Mouse (Mus musculus) forebrain, embryonic 11.5 days (tissue): ENCODE measurements at regions not wholly inside any gene's neighbourhood (a gene's known extent, or its start where the extent isn't known, plus 50 kb on each side); places are given as distances from the start of the nearest gene placed in this dataset.

Experiments
- ATAC-seq: fragments of 200-750 bp; cut with Nextera tagmentation; replicated peaks from 2 replicates; pipeline ENCODE4 v1.8.0; 2017; ENCODE audit warnings: moderate TSS enrichment; ENCODE audit not compliant: low FRiP score
- DNase-seq: peaks from one replicate; pipeline ENCODE4 v3.0.0-alpha.2; 2017; ENCODE audit warnings: low spot score
- H3K27ac ChIP-seq: fragments of 300-500 bp; sonication (generic); 2 replicates; pipeline ENCODE4 v1.5.1; 2014; ENCODE audit warnings: low read depth, low read length
- H3K27me3 ChIP-seq: fragments of 300-500 bp; sonication (generic); 2 replicates; pipeline ENCODE4 v1.6.1; 2014; ENCODE audit warnings: mild to moderate bottlenecking, low read length, mixed read lengths; ENCODE audit not compliant: control insufficient read depth, insufficient read depth
- H3K36me3 ChIP-seq: fragments of 300-500 bp; sonication (generic); 2 replicates; pipeline ENCODE4 v1.6.1; 2014; ENCODE audit warnings: mild to moderate bottlenecking, low read length, moderate library complexity, mixed read lengths; ENCODE audit not compliant: control insufficient read depth, insufficient read depth
- H3K4me1 ChIP-seq: fragments of 300-500 bp; sonication (generic); replicated peaks from 2 replicates; pipeline ENCODE4 v1.6.1; 2014; ENCODE audit warnings: low read length, mixed read lengths; ENCODE audit not compliant: control insufficient read depth, insufficient read depth
- H3K4me2 ChIP-seq: fragments of 300-500 bp; sonication (generic); 2 replicates; pipeline ENCODE4 v1.6.1; 2014; ENCODE audit warnings: low read depth, mild to moderate bottlenecking, low read length, moderate library complexity, mixed read lengths; ENCODE audit not compliant: severe bottlenecking
- H3K4me3 ChIP-seq: fragments of 300-500 bp; sonication (generic); 2 replicates; pipeline ENCODE4 v1.5.1; 2014; ENCODE audit warnings: low read depth, low read length
- H3K9ac ChIP-seq: fragments of 300-500 bp; sonication (generic); 2 replicates; pipeline ENCODE4 v1.6.1; 2014; ENCODE audit warnings: low read length
- H3K9me3 ChIP-seq: fragments of 300-500 bp; sonication (generic); 2 replicates; pipeline ENCODE4 v1.6.1; 2016; ENCODE audit warnings: low read length, mixed read lengths; ENCODE audit not compliant: control insufficient read depth
- WGBS: fragments of 180-500 bp; shearing (Covaris S2); extraction: QIAGEN DNeasy Blood & Tissue Kit; methylation state at CpG from one replicate; pipeline ENCODE4 v1.1.7; 2014; 5-methylcytosine and 5-hydroxymethylcytosine counted together

DNA sequence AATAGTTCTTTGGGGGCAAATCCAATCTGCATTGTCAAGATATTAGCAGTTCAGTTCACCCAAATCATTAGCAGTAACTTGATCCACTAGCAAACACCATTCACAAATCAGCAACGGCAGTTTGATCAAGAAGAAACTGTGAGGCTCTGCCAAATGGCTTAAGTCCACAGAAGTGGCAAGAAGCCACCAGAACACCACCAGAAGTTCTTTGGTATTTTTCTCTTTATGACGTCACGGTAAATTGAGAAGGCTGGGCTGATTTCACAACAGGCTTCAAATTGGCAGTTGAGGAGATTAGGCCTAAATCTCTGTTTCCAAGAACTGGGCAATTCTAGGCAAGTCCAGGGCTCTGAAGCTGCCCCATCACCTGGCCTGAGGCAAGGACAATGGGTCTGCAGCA lies 98.6 kb upstream of the 4930535I16Rik start:
- H3K4me1 ChIP-seq = no peaks in the 10 kb centered on the region
- H3K27ac ChIP-seq = no peak overlapping the region
- WGBS = 70% methylated on average over 3 of the region's 3 CpGs
- H3K27me3 ChIP-seq = no peaks in the 10 kb centered on the region
- no peak overlapping the region for H3K4me3 ChIP-seq
- no peak overlapping the region for H3K9ac ChIP-seq
- no peaks in the 10 kb centered on the region for H3K36me3 ChIP-seq
- no peak for ATAC-seq
- no peak overlapping the region for H3K4me2 ChIP-seq
- no peak for DNase-seq
- no peaks in the 10 kb centered on the region for H3K9me3 ChIP-seq

DNA sequence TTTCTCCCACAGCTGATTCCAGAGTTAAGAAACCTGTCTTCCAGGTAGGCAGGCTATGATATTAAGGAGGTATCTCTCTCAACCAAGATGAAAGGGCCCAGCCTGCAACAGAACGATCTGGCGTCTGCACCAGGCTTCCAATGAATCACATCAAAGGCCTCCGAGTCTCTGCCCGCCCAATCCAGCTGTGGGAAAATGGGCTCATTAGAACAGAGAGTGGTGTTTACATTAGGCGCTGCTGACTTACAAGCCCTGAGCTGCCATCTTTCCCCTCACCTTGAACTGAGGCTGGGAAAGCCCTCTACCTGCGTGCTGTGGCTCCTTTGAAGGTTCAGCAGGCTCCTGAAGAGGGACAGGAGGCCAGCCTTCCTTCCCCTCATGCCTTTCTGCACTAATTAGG lies 97.5 kb upstream of the 4930535I16Rik start:
- Histone ChIP-seq H3K4me2 (no peak overlapping the region), H3K4me1 (no peaks in the 10 kb centered on the region), H3K9ac (no peak overlapping the region), H3K27ac (no peak overlapping the region), H3K36me3 (no peaks in the 10 kb centered on the region), H3K27me3 (no peaks in the 10 kb centered on the region), H3K9me3 (no peaks in the 10 kb centered on the region), H3K4me3 (no peak overlapping the region)
- DNase-seq = peak; percentile 56
- no peak for ATAC-seq
- 50% methylated on average over 6 of the region's 6 CpGs for WGBS

DNA sequence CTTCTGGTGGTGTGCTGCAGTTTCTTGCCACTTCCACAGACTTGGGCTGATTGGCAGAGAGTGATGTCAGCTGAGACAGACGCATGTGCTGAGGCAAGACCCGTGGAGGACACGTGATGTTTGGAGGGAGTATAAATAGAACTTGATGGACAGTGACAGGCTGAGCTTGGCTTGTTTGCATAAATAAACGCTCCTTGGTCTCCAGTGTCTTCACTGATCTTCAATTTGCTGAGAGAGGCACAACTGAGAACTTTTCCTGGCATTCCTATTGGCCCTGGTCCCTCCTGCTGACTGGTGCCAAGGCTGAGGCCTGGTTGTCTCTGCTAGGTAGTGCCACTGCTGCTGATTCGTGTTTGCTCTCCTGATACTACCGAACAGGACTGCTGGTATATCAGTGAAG lies 94.6 kb upstream of the 4930535I16Rik start:
- no peaks in the 10 kb centered on the region for H3K27me3 ChIP-seq
- no peak overlapping the region for H3K4me3 ChIP-seq
- H3K27ac ChIP-seq = no peak overlapping the region
- no peak overlapping the region for H3K4me2 ChIP-seq
- no peaks in the 10 kb centered on the region for H3K4me1 ChIP-seq
- no peaks in the 10 kb centered on the region for H3K9me3 ChIP-seq
- no peak overlapping the region for H3K9ac ChIP-seq
- ATAC-seq (no peak), DNase-seq (no peak)
- WGBS = 85% methylated on average over 6 of the region's 6 CpGs
- no peaks in the 10 kb centered on the region for H3K36me3 ChIP-seq

DNA sequence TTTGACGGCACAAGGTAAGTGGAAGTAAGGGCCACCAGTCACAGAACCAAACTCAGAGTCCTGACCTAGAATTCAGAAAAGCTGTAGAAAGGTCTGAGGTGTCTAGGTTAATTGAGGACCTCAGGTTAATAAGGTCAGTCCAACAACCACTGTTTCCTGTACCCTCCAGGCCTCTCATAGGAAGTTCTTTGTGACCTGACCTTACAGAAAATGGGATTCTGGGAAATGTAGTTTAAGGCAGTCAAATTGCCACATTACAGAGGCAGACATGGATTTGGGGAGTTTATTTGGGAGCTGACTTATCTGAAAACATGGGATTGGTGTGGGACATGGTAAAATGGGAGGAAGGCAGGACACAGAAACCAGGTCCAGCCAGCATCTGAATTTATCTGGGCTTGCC lies 90.9 kb upstream of the 4930535I16Rik start:
- Histone ChIP-seq H3K4me1 (no peaks in the 10 kb centered on the region), H3K27ac (no peak overlapping the region), H3K4me2 (no peak overlapping the region), H3K36me3 (no peaks in the 10 kb centered on the region), H3K9ac (no peak overlapping the region), H3K27me3 (no peaks in the 10 kb centered on the region), H3K4me3 (no peak overlapping the region), H3K9me3 (no peaks in the 10 kb centered on the region)
- no peak for DNase-seq
- no peak for ATAC-seq
- 95% methylated on average over 1 of the region's 1 CpGs for WGBS

DNA sequence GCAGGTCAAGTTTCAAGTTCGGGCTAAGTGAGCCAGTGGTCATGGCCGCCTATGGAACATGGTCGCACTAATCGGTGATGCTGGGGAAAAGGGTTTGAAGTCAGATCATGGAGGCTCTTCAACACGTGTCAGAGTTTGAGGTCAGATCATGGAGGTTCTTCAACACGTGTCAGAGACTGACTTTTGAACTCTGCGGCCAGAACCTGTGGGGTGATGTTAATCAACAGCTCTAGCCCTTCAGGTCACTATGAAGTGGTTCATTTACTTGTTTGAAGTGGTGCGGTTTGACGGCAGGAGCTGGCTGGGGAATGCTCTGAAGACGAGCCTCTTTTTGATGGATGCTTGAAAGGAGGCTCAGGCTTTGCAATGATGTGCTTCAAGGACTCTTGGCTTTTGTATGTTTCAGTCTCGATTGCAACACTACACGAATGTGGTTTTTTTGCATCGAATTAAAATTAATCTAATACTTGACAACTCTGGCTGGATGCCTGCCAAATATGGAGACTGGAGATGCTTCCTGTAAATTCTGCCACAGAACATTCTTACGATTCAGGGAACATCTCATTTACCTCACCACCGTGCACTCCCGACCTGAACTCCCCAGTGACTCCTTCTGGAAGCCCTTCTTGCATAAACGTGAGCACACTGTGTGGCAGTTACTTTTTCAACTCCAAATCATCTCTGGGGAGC lies 87.9 kb upstream of the 4930535I16Rik start:
- no peaks in the 10 kb centered on the region for H3K9me3 ChIP-seq
- no peaks in the 10 kb centered on the region for H3K36me3 ChIP-seq
- H3K4me1 ChIP-seq = no peaks in the 10 kb centered on the region
- no peaks in the 10 kb centered on the region for H3K27me3 ChIP-seq
- H3K9ac ChIP-seq = no peak overlapping the region
- 82% methylated on average over 17 of the region's 17 CpGs for WGBS
- ATAC-seq (no peak), DNase-seq (no peak)
- H3K27ac ChIP-seq = no peak overlapping the region
- H3K4me3 ChIP-seq = no peak overlapping the region
- H3K4me2 ChIP-seq = no peak overlapping the region

DNA sequence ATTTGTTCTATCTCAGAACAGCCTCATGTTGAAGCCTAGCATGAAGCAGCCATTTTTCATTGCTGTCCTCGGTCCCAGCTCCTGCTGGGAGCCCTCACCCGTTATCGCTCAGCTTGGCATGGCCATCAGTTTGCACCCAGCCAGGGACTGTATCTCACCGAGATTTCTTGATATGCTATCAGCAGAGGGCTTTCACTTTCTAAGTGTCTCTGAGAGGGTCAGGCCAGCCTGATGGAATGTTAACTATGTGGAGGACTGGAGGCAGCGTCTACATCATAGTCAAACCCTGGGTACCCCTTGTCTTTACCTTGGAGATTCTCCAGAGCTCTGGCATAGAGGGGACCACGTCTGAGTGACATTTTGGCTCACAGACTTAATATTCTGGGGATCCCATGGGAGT lies 84.9 kb upstream of the 4930535I16Rik start:
- Histone ChIP-seq H3K36me3 (no peaks in the 10 kb centered on the region), H3K27me3 (no peaks in the 10 kb centered on the region), H3K4me3 (no peak overlapping the region), H3K4me1 (no peaks in the 10 kb centered on the region), H3K4me2 (no peak overlapping the region), H3K27ac (no peak overlapping the region), H3K9me3 (no peaks in the 10 kb centered on the region), H3K9ac (no peak overlapping the region)
- ATAC-seq = no peak
- no peak for DNase-seq
- WGBS = 71% methylated on average over 6 of the region's 6 CpGs

DNA sequence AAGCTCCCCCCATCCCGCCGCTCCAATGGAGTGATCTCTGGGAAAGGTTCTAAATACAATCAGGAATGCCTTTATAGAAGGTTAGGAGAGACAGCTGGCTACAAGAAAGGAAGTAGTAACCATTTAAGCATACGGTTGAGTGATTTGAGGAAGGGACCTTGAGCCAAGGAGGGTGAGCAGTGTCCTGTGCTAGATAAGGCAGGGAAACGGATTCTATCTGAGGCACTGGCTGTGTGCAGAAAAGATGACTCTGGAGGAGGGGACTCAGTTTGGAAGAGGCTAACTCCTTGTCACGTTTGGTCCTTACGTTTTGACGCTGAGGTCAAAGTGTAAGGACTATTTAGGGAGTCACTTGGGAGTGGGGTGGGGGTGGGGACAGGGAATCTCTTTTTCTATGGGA lies 84.3 kb upstream of the 4930535I16Rik start:
- no peaks in the 10 kb centered on the region for H3K36me3 ChIP-seq
- H3K9ac ChIP-seq = no peak overlapping the region
- no peaks in the 10 kb centered on the region for H3K4me1 ChIP-seq
- no peak overlapping the region for H3K4me3 ChIP-seq
- 79% methylated on average over 7 of the region's 7 CpGs for WGBS
- H3K27ac ChIP-seq = no peak overlapping the region
- H3K9me3 ChIP-seq = no peaks in the 10 kb centered on the region
- H3K27me3 ChIP-seq = no peaks in the 10 kb centered on the region
- H3K4me2 ChIP-seq = no peak overlapping the region
- no peak for ATAC-seq
- no peak for DNase-seq

DNA sequence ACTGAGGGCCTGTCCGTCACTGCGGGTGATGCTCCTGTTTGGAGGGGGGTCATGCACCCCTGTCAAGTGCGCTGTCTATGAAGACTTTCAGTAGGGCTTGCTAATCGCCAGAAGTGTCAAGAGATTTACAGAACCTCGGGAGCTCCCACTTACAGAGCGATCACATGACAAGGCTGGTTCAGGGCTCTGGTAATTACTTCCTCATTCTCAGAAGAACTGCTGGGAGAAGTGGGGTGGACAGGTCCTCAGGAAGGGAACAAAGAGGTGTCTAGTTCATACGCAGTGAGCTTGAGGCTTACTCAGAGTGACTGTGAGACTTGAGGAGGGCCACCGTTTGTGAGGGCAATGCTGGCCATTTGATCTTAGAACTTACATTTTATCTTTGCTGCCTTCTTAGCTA lies 78.0 kb upstream of the 4930535I16Rik start:
- Histone ChIP-seq H3K4me1 (peaks cover 4% of the 10 kb centered on the region), H3K36me3 (no peaks in the 10 kb centered on the region), H3K9ac (no peak overlapping the region), H3K27me3 (peaks cover 6% of the 10 kb centered on the region; the same call in 1 of the 2 replicates), H3K4me3 (no peak overlapping the region), H3K27ac (no peak overlapping the region), H3K4me2 (no peak overlapping the region), H3K9me3 (no peaks in the 10 kb centered on the region)
- WGBS = 86% methylated on average over 8 of the region's 8 CpGs
- ATAC-seq (no peak), DNase-seq (no peak)

DNA sequence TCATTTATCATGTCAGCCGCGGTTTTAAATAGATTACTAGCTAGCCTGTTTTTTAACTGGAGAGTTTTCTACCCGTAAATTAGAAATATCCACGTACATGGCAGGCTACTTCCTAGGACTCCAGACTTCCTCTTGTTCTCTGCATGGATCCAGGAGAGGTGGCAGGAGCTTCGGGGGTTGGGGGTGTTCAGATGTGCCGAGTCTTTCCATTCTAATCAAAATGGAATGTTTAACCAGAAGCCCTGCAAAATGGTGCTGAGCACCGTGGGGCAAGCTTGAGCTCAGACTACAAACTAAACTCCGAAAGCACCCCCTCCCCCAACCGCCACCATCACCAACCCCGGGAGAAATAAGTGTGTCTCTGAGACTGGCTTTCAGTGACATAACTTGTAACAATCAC lies 73.4 kb upstream of the 4930535I16Rik start:
- 15% methylated on average over 10 of the region's 10 CpGs for WGBS
- no peaks in the 10 kb centered on the region for H3K9me3 ChIP-seq
- ATAC-seq (no peak), DNase-seq (no peak)
- no peak overlapping the region for H3K27ac ChIP-seq
- no peak overlapping the region for H3K9ac ChIP-seq
- peak overlapping the region; percentile 59 for H3K4me2 ChIP-seq
- H3K4me3 ChIP-seq = peak overlapping the region; percentile 26
- H3K36me3 ChIP-seq = no peaks in the 10 kb centered on the region
- H3K27me3 ChIP-seq = peaks cover 15% of the 10 kb centered on the region; the same call in 1 of the 2 replicates
- H3K4me1 ChIP-seq = peaks cover 11% of the 10 kb centered on the region
